Mouse (Mus musculus): ENCODE measurements around the gene Mmp10. TPM values are rescaled to one million over a fixed set of nuclear protein-coding genes. Genes with fewer than 3 reads are reported as not detected.

Mmp10 gene
- total RNA-seq, 4 experiments from 2014 or later: not detected

Other genes starting within 250 kb of the Mmp10 start
- gene Mmp13, start 229.8 kb upstream of the Mmp10 start, total RNA-seq (2022): under 1 TPM; 0.09 to 0.47 (median 0.32) TPM
- gene Mmp12, start 158.0 kb upstream of the Mmp10 start, total RNA-seq (2022): under 1 TPM; 0.33 to 0.75 (median 0.56) TPM
- not detected for gene Mmp1b, start 114.3 kb upstream of the Mmp10 start, total RNA-seq (2022)
- gene Mmp3, start 56.5 kb upstream of the Mmp10 start, total RNA-seq (2022): under 1 TPM; 0.24 to 0.37 (median 0.32) TPM
- gene Mmp8, start 56.1 kb downstream of the Mmp10 start, total RNA-seq (2022): under 1 TPM in 1 of 4 experiments, not detected in 3; 0.29 TPM
- under 1 TPM in 3 of 4 experiments, not detected in 1; 0.17 to 0.31 (median 0.22) TPM for gene Mmp27, start 69.0 kb downstream of the Mmp10 start, total RNA-seq (2022)
- gene Mmp20, start 125.9 kb downstream of the Mmp10 start, total RNA-seq (2022): not detected
- not detected for gene Mmp7, start 189.7 kb downstream of the Mmp10 start, total RNA-seq (2022)

Measured in heart, adult 8-10 months (tissue).